Comparison of ENCODE assay signal across 8 mouse cellular contexts in genomic region chr19:5424782-5425741, GRCm38 (mm10). TPM values are rescaled to one million over a fixed set of nuclear protein-coding genes. Genes with fewer than 3 reads are reported as not detected.
DNase-seq lines count a peak whose midpoint lies in the region; ATAC-seq lines count a peak whose summit lies in the region.

Gene Drap1 (minus strand): TSS chr19:5424979.
Gene AI837181 (plus strand): TSS chr19:5425144.

- peak within 1 kb of the TSS; percentile 82 for H3K27ac ChIP-seq in forebrain, embryonic 11.5 days (ENCODE audit: low read depth, low read length)
- peak within 1 kb of the TSS; percentile 94 for H3K27ac ChIP-seq in heart, embryonic 16.5 days (ENCODE audit: low read length)
- peak within 1 kb of the TSS; percentile 92 for H3K27ac ChIP-seq in liver, embryonic 15.5 days (replicated peaks)
- peak within 1 kb of the TSS; percentile 81 for H3K27ac ChIP-seq in neural tube, embryonic 12.5 days

- H3K9ac ChIP-seq in forebrain, embryonic 11.5 days (ENCODE audit: low read length) = peak within 1 kb of the TSS; percentile 94
- H3K9ac ChIP-seq in heart, embryonic 16.5 days (ENCODE audit: low read length) = peak within 1 kb of the TSS; percentile 97
- H3K9ac ChIP-seq in liver, embryonic 15.5 days = peak within 1 kb of the TSS; percentile 94
- peak within 1 kb of the TSS; percentile 87 for H3K9ac ChIP-seq in neural tube, embryonic 12.5 days

- peak within 1 kb of the TSS; percentile 91 for H3K4me2 ChIP-seq in forebrain, embryonic 11.5 days (ENCODE audit: low read depth, low read length, severe bottlenecking)
- H3K4me2 ChIP-seq in heart, embryonic 16.5 days (ENCODE audit: low read depth, low read length) = peak within 1 kb of the TSS; percentile 87
- peak within 1 kb of the TSS; percentile 98 for H3K4me2 ChIP-seq in liver, embryonic 15.5 days
- peak within 1 kb of the TSS; percentile 90 for H3K4me2 ChIP-seq in neural tube, embryonic 12.5 days (replicated peaks)

- H3K36me3 ChIP-seq in forebrain, embryonic 11.5 days (ENCODE audit: control insufficient read depth, insufficient read depth, low read length) = peaks cover 7% of the 10 kb centered on the region; the same call in 1 of the 2 replicates
- peaks cover 18% of the 10 kb centered on the region for H3K36me3 ChIP-seq in heart, embryonic 16.5 days (ENCODE audit: control insufficient read depth, insufficient read depth)
- H3K36me3 ChIP-seq in liver, embryonic 15.5 days (replicated peaks) = peaks cover 41% of the 10 kb centered on the region
- H3K36me3 ChIP-seq in neural tube, embryonic 12.5 days = peaks cover 36% of the 10 kb centered on the region

- H3K4me3 ChIP-seq in forebrain, embryonic 11.5 days (ENCODE audit: low read depth, low read length) = peak within 1 kb of the TSS; percentile 83
- peak within 1 kb of the TSS; percentile 90 for H3K4me3 ChIP-seq in heart, embryonic 16.5 days (ENCODE audit: low read length)
- H3K4me3 ChIP-seq in liver, embryonic 15.5 days (replicated peaks) = peak within 1 kb of the TSS; percentile 91
- peak within 1 kb of the TSS; percentile 82 for H3K4me3 ChIP-seq in neural tube, embryonic 12.5 days

- no peaks in the 10 kb centered on the region for H3K27me3 ChIP-seq in forebrain, embryonic 11.5 days (ENCODE audit: control insufficient read depth, insufficient read depth, low read length)
- H3K27me3 ChIP-seq in heart, embryonic 16.5 days (ENCODE audit: control insufficient read depth, insufficient read depth, low read length) = no peaks in the 10 kb centered on the region
- H3K27me3 ChIP-seq in liver, embryonic 15.5 days = no peaks in the 10 kb centered on the region
- H3K27me3 ChIP-seq in neural tube, embryonic 12.5 days (replicated peaks) = no peaks in the 10 kb centered on the region

- peak; percentile 92 for ATAC-seq in forebrain, embryonic 11.5 days (replicated peaks; ENCODE audit: low FRiP score)
- ATAC-seq in heart, embryonic 16.5 days (replicated peaks; ENCODE audit: extremely low read depth, insufficient read depth, low FRiP score) = peak; percentile 88
- ATAC-seq in liver, embryonic 15.5 days (ENCODE audit: insufficient read depth) = peak; percentile 85
- peak; percentile 89 for ATAC-seq in neural tube, embryonic 12.5 days (ENCODE audit: low FRiP score, low read depth)

- DNase-seq in CD8-positive naive resting alpha-beta T cell, adult 2 months (ENCODE audit: low read depth in 2 of 2, low spot score in 2 of 2) = peak; percentile 90 to 92
- DNase-seq in c-Kit-positive CD71-negative TER-119-negative erythroid progenitor cells, embryonic 14.5 days (ENCODE audit: low read depth) = peak; percentile 92
- DNase-seq in forebrain, embryonic 11.5 days (ENCODE audit: low spot score) = peak; percentile 100
- peak; percentile 96 to 98 for DNase-seq in kidney, postnatal 36 days
- DNase-seq in telencephalon, adult 2 months (ENCODE audit: low read depth, low spot score) = peak; percentile 97

- H3K4me1 ChIP-seq in forebrain, embryonic 11.5 days (replicated peaks; ENCODE audit: control insufficient read depth, insufficient read depth, low read length) = peaks cover 17% of the 10 kb centered on the region; the same call in 1 of the 2 replicates
- H3K4me1 ChIP-seq in heart, embryonic 16.5 days (ENCODE audit: control insufficient read depth, insufficient read depth, low read length) = peaks cover 25% of the 10 kb centered on the region
- H3K4me1 ChIP-seq in liver, embryonic 15.5 days (replicated peaks) = peaks cover 35% of the 10 kb centered on the region
- H3K4me1 ChIP-seq in neural tube, embryonic 12.5 days = peaks cover 29% of the 10 kb centered on the region

- no peaks in the 10 kb centered on the region for H3K9me3 ChIP-seq in forebrain, embryonic 11.5 days (ENCODE audit: control insufficient read depth, low read length)
- no peaks in the 10 kb centered on the region for H3K9me3 ChIP-seq in heart, embryonic 16.5 days (replicated peaks; ENCODE audit: control insufficient read depth, low read length)
- no peaks in the 10 kb centered on the region for H3K9me3 ChIP-seq in liver, embryonic 15.5 days (replicated peaks)
- H3K9me3 ChIP-seq in neural tube, embryonic 12.5 days = no peaks in the 10 kb centered on the region

- under 1% methylated on average over 48 of the region's 87 CpGs for WGBS in forebrain, embryonic 11.5 days
- under 1% methylated on average over 85 of the region's 87 CpGs for WGBS in heart, embryonic 16.5 days
- under 1% methylated on average over 83 of the region's 87 CpGs for WGBS in liver, embryonic 15.5 days (ENCODE audit: insufficient replicate concordance)
- under 1% methylated on average over 84 of the region's 87 CpGs for WGBS in neural tube, embryonic 12.5 days

RNA-seq across cellular contexts. Expression of gene Drap1, which starts in this region (rescaled TPM):
- polyA plus RNA-seq in forebrain, embryonic 11.5 days (2014; fragmentation: Nextera tagmentation; extraction: Ambion mirVana) = 193 and 202 TPM in 2 replicates
- polyA plus RNA-seq in heart, embryonic 16.5 days (2015; fragmentation: Nextera tagmentation; extraction: Ambion mirVana) = 219 and 232 TPM in 2 replicates
- 61.1 and 64.6 TPM in 2 replicates for polyA plus RNA-seq in liver, embryonic 15.5 days (2015; fragmentation: Nextera tagmentation; extraction: Ambion mirVana)
- 270 and 298 TPM in 2 replicates for polyA plus RNA-seq in neural tube, embryonic 12.5 days (2016; fragmentation: Nextera tagmentation; extraction: Ambion mirVana)

RNA-seq across cellular contexts. Expression of gene AI837181, which starts in this region (rescaled TPM):
- 34.6 and 42.0 TPM in 2 replicates for polyA plus RNA-seq in forebrain, embryonic 11.5 days (2014; fragmentation: Nextera tagmentation; extraction: Ambion mirVana)
- polyA plus RNA-seq in heart, embryonic 16.5 days (2015; fragmentation: Nextera tagmentation; extraction: Ambion mirVana) = 34.6 and 41.8 TPM in 2 replicates
- 17.6 and 19.8 TPM in 2 replicates for polyA plus RNA-seq in liver, embryonic 15.5 days (2015; fragmentation: Nextera tagmentation; extraction: Ambion mirVana)
- 61.2 and 65.4 TPM in 2 replicates for polyA plus RNA-seq in neural tube, embryonic 12.5 days (2016; fragmentation: Nextera tagmentation; extraction: Ambion mirVana)

Comparison
In these comparisons a context has a peak if more than half of its experiments do, and no peak if none do; other contexts are left out.
1. Peak in every context shown above with its lines: DNase-seq, ATAC-seq, H3K4me3 ChIP-seq and H3K27ac ChIP-seq.